Mouse (Mus musculus) midbrain, embryonic 12.5 days (tissue): ENCODE results near the gene Hopx. TPM values are rescaled to one million over a fixed set of nuclear protein-coding genes. Genes with fewer than 3 reads are reported as not detected.

Experiments used
- ATAC-seq: fragments of 200-750 bp; cut with Nextera tagmentation; 2 replicates; pipeline ENCODE4 v1.8.0; 2017; ENCODE audit warnings: low read depth, moderate TSS enrichment, moderate library complexity; ENCODE audit not compliant: low FRiP score
- H3K27ac ChIP-seq: fragments of 300-500 bp; sonication (generic); replicated peaks from 2 replicates; pipeline ENCODE4 v1.5.1; 2016; ENCODE audit warnings: mild to moderate bottlenecking
- H3K27me3 ChIP-seq: fragments of 300-500 bp; sonication (generic); 2 replicates; pipeline ENCODE4 v1.6.1; 2016; ENCODE audit warnings: mild to moderate bottlenecking
- H3K36me3 ChIP-seq: fragments of 300-500 bp; sonication (generic); 2 replicates; pipeline ENCODE4 v1.6.1; 2016
- H3K4me1 ChIP-seq: fragments of 300-500 bp; sonication (generic); 2 replicates; pipeline ENCODE4 v1.6.1; 2016
- H3K4me2 ChIP-seq: fragments of 300-500 bp; sonication (generic); replicated peaks from 2 replicates; pipeline ENCODE4 v1.6.1; 2016; ENCODE audit warnings: mild to moderate bottlenecking, moderate library complexity
- H3K4me3 ChIP-seq: fragments of 300-500 bp; sonication (generic); 2 replicates; pipeline ENCODE4 v1.5.1; 2016; ENCODE audit warnings: mild to moderate bottlenecking
- H3K9ac ChIP-seq: fragments of 300-500 bp; sonication (generic); replicated peaks from 2 replicates; pipeline ENCODE4 v1.6.1; 2016; ENCODE audit warnings: mild to moderate bottlenecking, moderate library complexity
- H3K9me3 ChIP-seq: fragments of 300-500 bp; sonication (generic); 2 replicates; pipeline ENCODE4 v1.6.1; 2016; ENCODE audit warnings: mild to moderate bottlenecking
- WGBS: fragments of 180-500 bp; shearing (Covaris S2); methylation state at CpG from one replicate; pipeline ENCODE4 v1.1.7; 2016; 5-methylcytosine and 5-hydroxymethylcytosine counted together
- polyA plus RNA-seq: library from polyadenylated mRNA; unstranded; fragments of >200 nt; fragmentation: Nextera tagmentation; extraction: Ambion mirVana; gene quantifications from 2 replicates; pipeline ENCODE4 v1.2.1, GENCODE M21; 2016

The Hopx gene
- polyA plus RNA-seq, 1 experiment from 2014 or later, result not detected

GRCm38 (mm10) chr5:77144647-77145046 lies 29.7 kb upstream of the Hopx start:
- no peak overlapping the region for H3K4me3 ChIP-seq
- H3K27me3 ChIP-seq, result peaks cover 12% of the 10 kb centered on the region; the same call in 1 of the 2 replicates
- no peak overlapping the region for H3K4me2 ChIP-seq
- H3K27ac ChIP-seq, result no peak overlapping the region
- WGBS, result 77% methylated on average over 5 of the region's 5 CpGs
- no peaks in the 10 kb centered on the region for H3K9me3 ChIP-seq
- H3K9ac ChIP-seq, result no peak overlapping the region
- no peak for ATAC-seq
- no peaks in the 10 kb centered on the region for H3K4me1 ChIP-seq
- no peaks in the 10 kb centered on the region for H3K36me3 ChIP-seq

GRCm38 (mm10) chr5:77143076-77143475 lies 28.2 kb upstream of the Hopx start:
- no peak overlapping the region for H3K4me3 ChIP-seq
- WGBS, result 82% methylated on average over 3 of the region's 3 CpGs
- no peak overlapping the region for H3K4me2 ChIP-seq
- no peak overlapping the region for H3K9ac ChIP-seq
- peaks cover 4% of the 10 kb centered on the region; the same call in 1 of the 2 replicates for H3K4me1 ChIP-seq
- H3K9me3 ChIP-seq, result no peaks in the 10 kb centered on the region
- H3K27me3 ChIP-seq, result peaks cover 28% of the 10 kb centered on the region
- H3K27ac ChIP-seq, result no peak overlapping the region
- no peak for ATAC-seq
- H3K36me3 ChIP-seq, result no peaks in the 10 kb centered on the region

- WGBS, result 77% methylated on average over 7 of the region's 7 CpGs
- H3K36me3 ChIP-seq, result no peaks in the 10 kb centered on the region
- no peak overlapping the region for H3K4me2 ChIP-seq
- H3K27ac ChIP-seq, result no peak overlapping the region
- H3K27me3 ChIP-seq, result peaks cover 37% of the 10 kb centered on the region
- no peak overlapping the region for H3K4me3 ChIP-seq
- no peaks in the 10 kb centered on the region for H3K9me3 ChIP-seq
- no peak overlapping the region for H3K9ac ChIP-seq
- ATAC-seq, result no peak
- H3K4me1 ChIP-seq, result peaks cover 12% of the 10 kb centered on the region; the same call in 1 of the 2 replicates
These were observed 26.4 kb upstream of the Hopx start for GRCm38 (mm10) chr5:77141336-77141735.

GRCm38 (mm10) chr5:77140861-77141260 lies 25.9 kb upstream of the Hopx start:
- no peaks in the 10 kb centered on the region for H3K9me3 ChIP-seq
- H3K4me3 ChIP-seq, result no peak overlapping the region
- no peaks in the 10 kb centered on the region for H3K36me3 ChIP-seq
- H3K4me1 ChIP-seq, result peaks cover 12% of the 10 kb centered on the region; the same call in 1 of the 2 replicates
- 94% methylated on average over 6 of the region's 6 CpGs for WGBS
- H3K27ac ChIP-seq, result no peak overlapping the region
- ATAC-seq, result no peak
- no peak overlapping the region for H3K9ac ChIP-seq
- H3K4me2 ChIP-seq, result no peak overlapping the region
- H3K27me3 ChIP-seq, result peaks cover 37% of the 10 kb centered on the region

GRCm38 (mm10) chr5:77140108-77140507 lies 25.2 kb upstream of the Hopx start:
- WGBS, result 58% methylated on average over 6 of the region's 6 CpGs
- no peak overlapping the region for H3K4me3 ChIP-seq

GRCm38 (mm10) chr5:77137701-77138265 lies 22.9 kb upstream of the Hopx start:
- Histone ChIP-seq H3K27me3 (peaks cover 64% of the 10 kb centered on the region), H3K4me1 (peaks cover 12% of the 10 kb centered on the region; the same call in 1 of the 2 replicates), H3K9ac (no peak overlapping the region), H3K4me2 (no peak overlapping the region), H3K9me3 (no peaks in the 10 kb centered on the region), H3K36me3 (no peaks in the 10 kb centered on the region), H3K27ac (no peak overlapping the region), H3K4me3 (no peak overlapping the region)
- no peak for ATAC-seq
- 15% methylated on average over 8 of the region's 8 CpGs for WGBS

More at GRCm38 (mm10) chr5:77140108-77140507, 25.2 kb upstream of the Hopx start:
- no peak overlapping the region for H3K27ac ChIP-seq
- H3K27me3 ChIP-seq, result peaks cover 43% of the 10 kb centered on the region
- no peak overlapping the region for H3K9ac ChIP-seq
- H3K9me3 ChIP-seq, result no peaks in the 10 kb centered on the region
- no peak for ATAC-seq
- H3K4me1 ChIP-seq, result peaks cover 12% of the 10 kb centered on the region; the same call in 1 of the 2 replicates
- no peak overlapping the region for H3K4me2 ChIP-seq
- H3K36me3 ChIP-seq, result no peaks in the 10 kb centered on the region

GRCm38 (mm10) chr5:77136684-77137224 lies 21.8 kb upstream of the Hopx start:
- 64% methylated on average over 4 of the region's 4 CpGs for WGBS
- Histone ChIP-seq H3K27ac (no peak overlapping the region), H3K4me1 (peaks cover 12% of the 10 kb centered on the region; the same call in 1 of the 2 replicates), H3K4me2 (no peak overlapping the region), H3K9me3 (no peaks in the 10 kb centered on the region), H3K9ac (no peak overlapping the region), H3K36me3 (no peaks in the 10 kb centered on the region), H3K27me3 (peaks cover 73% of the 10 kb centered on the region), H3K4me3 (no peak overlapping the region)
- ATAC-seq, result no peak

- no peak overlapping the region for H3K4me2 ChIP-seq
- H3K9me3 ChIP-seq, result no peaks in the 10 kb centered on the region
- no peak overlapping the region for H3K4me3 ChIP-seq
- no peak for ATAC-seq
- peaks cover 77% of the 10 kb centered on the region for H3K27me3 ChIP-seq
- H3K27ac ChIP-seq, result no peak overlapping the region
- no peaks in the 10 kb centered on the region for H3K36me3 ChIP-seq
- 92% methylated on average over 2 of the region's 2 CpGs for WGBS
- no peak overlapping the region for H3K9ac ChIP-seq
- peaks cover 12% of the 10 kb centered on the region; the same call in 1 of the 2 replicates for H3K4me1 ChIP-seq
These were observed 20.0 kb upstream of the Hopx start for GRCm38 (mm10) chr5:77134961-77135360.

GRCm38 (mm10) chr5:77134465-77134864 lies 19.5 kb upstream of the Hopx start:
- 80% methylated on average over 4 of the region's 4 CpGs for WGBS
- Histone ChIP-seq H3K9me3 (no peaks in the 10 kb centered on the region), H3K9ac (no peak overlapping the region), H3K4me2 (no peak overlapping the region), H3K27me3 (peaks cover 76% of the 10 kb centered on the region), H3K27ac (no peak overlapping the region), H3K4me1 (peaks cover 12% of the 10 kb centered on the region; the same call in 1 of the 2 replicates), H3K4me3 (no peak overlapping the region), H3K36me3 (no peaks in the 10 kb centered on the region)
- no peak for ATAC-seq

- peaks cover 76% of the 10 kb centered on the region for H3K27me3 ChIP-seq
- H3K9ac ChIP-seq, result no peak overlapping the region
- H3K36me3 ChIP-seq, result no peaks in the 10 kb centered on the region
- no peak overlapping the region for H3K4me3 ChIP-seq
- peaks cover 12% of the 10 kb centered on the region; the same call in 1 of the 2 replicates for H3K4me1 ChIP-seq
- ATAC-seq, result no peak
- 0 out of 2 replicates have a peak, but pooled peaks cover under 1% of the 10 kb centered on the region for H3K9me3 ChIP-seq
- 85% methylated on average over 5 of the region's 5 CpGs for WGBS
- H3K27ac ChIP-seq, result no peak overlapping the region
- H3K4me2 ChIP-seq, result no peak overlapping the region
These were observed 19.0 kb upstream of the Hopx start for GRCm38 (mm10) chr5:77133960-77134359.

GRCm38 (mm10) chr5:77132457-77133135 lies 17.7 kb upstream of the Hopx start:
- no peak overlapping the region for H3K27ac ChIP-seq
- H3K36me3 ChIP-seq, result no peaks in the 10 kb centered on the region
- H3K4me3 ChIP-seq, result no peak overlapping the region
- H3K9me3 ChIP-seq, result 0 out of 2 replicates have a peak, but pooled peaks cover 2% of the 10 kb centered on the region
- 89% methylated on average over 2 of the region's 2 CpGs for WGBS
- H3K27me3 ChIP-seq, result peaks cover 72% of the 10 kb centered on the region
- H3K9ac ChIP-seq, result no peak overlapping the region
- no peak overlapping the region for H3K4me2 ChIP-seq
- peaks cover 3% of the 10 kb centered on the region; the same call in 1 of the 2 replicates for H3K4me1 ChIP-seq
- ATAC-seq, result no peak

- Histone ChIP-seq H3K27me3 (peaks cover 76% of the 10 kb centered on the region), H3K4me1 (no peaks in the 10 kb centered on the region), H3K4me2 (no peak overlapping the region), H3K4me3 (no peak overlapping the region), H3K27ac (no peak overlapping the region), H3K9ac (no peak overlapping the region), H3K9me3 (0 out of 2 replicates have a peak, but pooled peaks cover 2% of the 10 kb centered on the region), H3K36me3 (no peaks in the 10 kb centered on the region)
- no peak for ATAC-seq
- 67% methylated on average over 8 of the region's 8 CpGs for WGBS
These were observed 17.0 kb upstream of the Hopx start for GRCm38 (mm10) chr5:77131879-77132278.
